Mouse (Mus musculus) gastrocnemius, adult 2 months (tissue): ENCODE data around the gene Zscan22. TPM values are rescaled to one million over a fixed set of nuclear protein-coding genes. Genes with fewer than 3 reads are reported as not detected.
"Not testable (repeated sequence)": the region's sequence is repeated elsewhere in the genome, so short reads cannot be mapped to it uniquely, and the experiment has no call there.

Source experiments
- DNase-seq: peaks from one replicate; pipeline ENCODE4 v3.0.0; 2022
- H3K27ac ChIP-seq: fragments of 200-600 bp; 2 replicates; pipeline ENCODE4 v1.8.1; 2022; ENCODE audit warnings: mild to moderate bottlenecking
- H3K4me3 ChIP-seq: fragments of 200-600 bp; 2 replicates; pipeline ENCODE4 v1.8.1; 2022; ENCODE audit warnings: mild to moderate bottlenecking, moderate library complexity
- CTCF ChIP-seq: fragments of 200-600 bp; IDR thresholded peaks from 2 replicates; pipeline ENCODE4 v1.8.1; 2022; ENCODE audit warnings: antibody characterized with exemption, mild to moderate bottlenecking, moderate library complexity
- intact Hi-C: fragments of 180-260 bp; cut with DNase I; formaldehyde crosslinking; loops from one replicate; pipeline ENCODE4 v1.15.1; 2025
- long read RNA-seq, 2 experiments: library from polyadenylated mRNA; stranded (forward); transcript quantifications; one replicate each; pipeline ENCODE4 v2.0.0; 2021
- total RNA-seq, 2 experiments: library from RNA; stranded (reverse); gene quantifications; 2 replicates each; pipeline ENCODE4 v1.2.3; 2021

Gene Zscan22
- total RNA-seq, result 1 to 10 TPM; 3.7 to 4.4 TPM
- long read RNA-seq, experiment 1, partial matches to known transcripts, result 1 of 11 reads
- long read RNA-seq, experiment 1, other reads (novel, unspliced or antisense), result 3 of 11 reads
- long read RNA-seq, experiment 2, partial matches to known transcripts, result 1 of 7 reads
- long read RNA-seq, experiment 2, other reads (novel, unspliced or antisense), result 2 of 7 reads

DNA sequence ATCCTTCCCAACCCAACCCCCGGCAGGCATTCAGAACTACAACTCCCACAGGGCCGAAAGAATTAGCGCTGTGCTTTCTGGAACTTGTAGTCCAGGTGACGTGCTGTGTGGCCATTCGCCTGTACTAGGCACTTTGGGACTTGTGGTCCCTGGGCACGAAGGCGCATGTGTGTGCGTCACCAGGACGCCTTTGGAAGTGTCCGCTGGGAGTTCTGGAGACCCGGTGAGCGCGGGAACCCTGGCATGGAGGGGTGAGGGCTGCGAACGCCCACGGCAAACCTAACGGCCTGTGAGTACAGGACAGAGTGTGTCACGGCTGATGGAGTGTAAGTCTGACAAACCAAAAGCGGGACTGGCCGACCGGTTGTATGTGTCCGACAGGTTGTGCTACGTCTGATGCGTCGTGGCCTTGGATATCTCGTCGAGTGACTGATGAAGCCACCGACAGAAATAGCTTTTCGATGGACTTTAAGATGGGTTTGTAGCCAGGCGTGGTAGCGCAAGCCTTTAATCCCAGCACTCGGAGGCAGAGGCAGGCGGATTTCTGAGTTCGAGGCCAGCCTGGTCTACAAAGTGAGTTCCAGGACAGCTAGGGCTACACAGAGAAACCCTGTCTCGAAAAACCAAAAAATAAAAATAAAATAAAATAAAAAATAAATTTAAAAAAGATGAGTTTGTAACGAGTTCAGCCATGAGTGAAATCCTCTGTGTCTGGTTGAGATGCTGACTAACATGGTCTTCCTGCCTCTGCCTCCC lies at the start of gene Zscan22:
Zscan22 (plus strand) TSS at position 161 of the 756 bp plus-strand sequence.
- Histone ChIP-seq H3K4me3 (peak within 1 kb of the TSS; percentile 95), H3K27ac (peak within 1 kb of the TSS; percentile 84)
- no peak for TF ChIP-seq CTCF
- DNase-seq, result peak; percentile 95
- intact Hi-C loops, result loop anchor here (2.0 to 5.0 kb wide), 2 partner anchors 51 to 154 kb away; partner anchors contain the start of gene Mzf1

DNA sequence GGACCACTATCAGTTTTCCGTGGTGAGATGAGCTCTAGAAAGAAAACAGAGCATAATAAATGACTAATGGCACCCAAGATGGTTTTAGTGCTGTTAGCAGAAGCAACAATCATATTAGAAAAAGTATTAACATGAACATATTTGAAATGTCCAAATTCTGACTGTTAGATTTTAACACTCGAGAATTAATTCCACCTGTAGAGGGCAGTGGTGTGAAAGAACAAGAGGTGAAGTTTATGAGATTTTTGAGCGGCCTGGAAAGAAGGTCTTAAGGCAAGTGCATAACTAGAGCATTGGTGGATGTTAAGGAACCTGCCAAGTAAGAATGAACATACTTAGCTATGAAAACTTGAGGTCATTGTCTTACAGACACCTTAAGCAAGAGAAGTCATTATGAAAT lies 23.3 kb upstream of the Zscan22 start:
- no peak overlapping the region for H3K27ac ChIP-seq
- DNase-seq, result no peak
- no peak overlapping the region for H3K4me3 ChIP-seq
- intact Hi-C loops, result no loop called here
- TF ChIP-seq CTCF, result peak; percentile 63

DNA sequence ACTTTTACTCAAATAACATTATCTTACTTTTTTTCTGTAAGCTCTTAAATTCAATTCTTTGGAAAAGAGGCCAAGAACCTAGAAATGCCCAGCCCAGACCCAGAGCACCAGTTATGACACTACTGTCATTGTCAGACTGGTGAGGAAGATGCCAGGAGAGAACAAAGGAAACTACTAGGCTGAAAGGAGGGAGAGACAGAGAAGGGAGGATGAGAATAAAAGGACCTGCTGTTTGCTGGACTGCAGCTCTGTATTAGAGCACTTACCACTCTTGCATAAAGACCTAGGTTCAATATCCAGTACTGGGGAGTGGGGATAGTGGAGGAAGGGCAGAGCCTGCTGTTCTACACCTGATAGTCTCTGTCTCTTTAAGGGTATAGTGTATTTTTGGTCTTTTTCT lies 17.6 kb upstream of the Zscan22 start:
- no peak for TF ChIP-seq CTCF
- intact Hi-C loops, result loop anchor here (5.0 kb wide), 1 partner anchor 43 kb away; no protein-coding TSS in a partner anchor
- DNase-seq, result no peak
- H3K27ac ChIP-seq, result no peak overlapping the region
- no peak overlapping the region for H3K4me3 ChIP-seq

DNA sequence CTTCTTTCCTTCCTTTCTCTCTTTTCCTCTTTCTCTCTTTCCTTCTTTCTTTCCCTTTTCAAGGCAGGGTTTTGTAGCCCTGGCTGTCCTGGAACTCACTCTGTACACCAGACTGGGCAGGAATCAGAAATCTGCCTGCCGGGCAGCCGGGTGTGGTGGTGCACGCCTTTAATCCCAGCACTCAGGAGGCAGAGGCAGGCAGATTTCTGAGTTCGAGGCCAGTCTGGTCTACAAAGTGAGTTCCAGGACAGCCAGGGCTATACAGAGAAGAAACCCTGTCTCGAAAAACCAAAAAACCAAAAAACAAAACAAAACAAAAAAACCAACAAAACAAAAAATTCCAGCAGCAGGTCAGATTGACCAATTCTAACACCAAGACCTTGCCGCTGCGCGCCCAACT lies 17.1 kb upstream of the Zscan22 start:
- Histone ChIP-seq H3K27ac (peak overlapping the region; percentile 86), H3K4me3 (peak overlapping the region; percentile 96)
- DNase-seq, result not testable (repeated sequence)
- intact Hi-C loops, result loop anchor here (5.0 kb wide), 1 partner anchor 43 kb away; no protein-coding TSS in a partner anchor

DNA sequence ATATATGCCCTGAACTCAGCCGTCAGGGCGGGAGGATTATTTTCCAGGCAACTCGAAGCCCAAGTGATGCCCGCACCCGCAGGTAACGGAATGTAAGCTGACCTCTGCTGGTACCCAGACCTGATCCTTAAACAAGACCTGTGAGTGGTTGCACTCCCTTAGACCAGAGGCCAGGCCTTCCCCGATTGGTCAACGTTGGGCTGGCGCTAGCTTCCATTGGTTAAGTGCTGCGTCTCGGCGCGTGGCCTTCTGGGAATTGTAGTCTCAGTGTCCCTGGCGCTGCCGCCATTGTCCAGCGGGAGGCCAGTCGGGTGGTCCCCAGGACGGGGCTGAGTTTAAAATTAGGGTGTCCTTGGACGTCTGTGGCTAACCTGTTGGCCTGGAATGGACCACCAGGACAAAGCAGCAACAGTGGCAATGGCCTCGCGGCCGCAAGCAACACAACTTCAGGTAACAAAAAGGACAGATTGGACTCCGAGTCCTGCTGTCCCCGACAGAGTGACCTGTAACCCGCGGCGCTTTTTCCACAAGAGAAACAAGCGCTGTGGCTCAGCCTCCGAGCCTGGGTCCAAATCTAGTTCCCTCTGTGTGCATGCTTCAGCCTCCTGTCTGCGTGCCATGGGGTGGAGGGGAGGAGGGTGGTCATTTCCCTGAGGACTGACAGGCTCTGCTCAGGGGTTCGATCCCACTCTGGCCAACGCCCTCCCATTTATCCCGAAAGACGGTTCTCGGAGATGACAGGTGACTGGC lies 16.5 kb upstream of the Zscan22 start, which contains the start of gene Zfp128:
Zfp128 (plus strand) TSS at position 267 of the 750 bp plus-strand sequence.
- intact Hi-C loops, result loop anchor here (5.0 kb wide), 1 partner anchor 44 kb away; no protein-coding TSS in a partner anchor
- peak within 1 kb of the TSS; percentile 96 for H3K4me3 ChIP-seq
- TF ChIP-seq CTCF, result peak; percentile 15; the same call in 1 of the 2 replicates
- H3K27ac ChIP-seq, result peak within 1 kb of the TSS; percentile 86
- peak; percentile 97 for DNase-seq

DNA sequence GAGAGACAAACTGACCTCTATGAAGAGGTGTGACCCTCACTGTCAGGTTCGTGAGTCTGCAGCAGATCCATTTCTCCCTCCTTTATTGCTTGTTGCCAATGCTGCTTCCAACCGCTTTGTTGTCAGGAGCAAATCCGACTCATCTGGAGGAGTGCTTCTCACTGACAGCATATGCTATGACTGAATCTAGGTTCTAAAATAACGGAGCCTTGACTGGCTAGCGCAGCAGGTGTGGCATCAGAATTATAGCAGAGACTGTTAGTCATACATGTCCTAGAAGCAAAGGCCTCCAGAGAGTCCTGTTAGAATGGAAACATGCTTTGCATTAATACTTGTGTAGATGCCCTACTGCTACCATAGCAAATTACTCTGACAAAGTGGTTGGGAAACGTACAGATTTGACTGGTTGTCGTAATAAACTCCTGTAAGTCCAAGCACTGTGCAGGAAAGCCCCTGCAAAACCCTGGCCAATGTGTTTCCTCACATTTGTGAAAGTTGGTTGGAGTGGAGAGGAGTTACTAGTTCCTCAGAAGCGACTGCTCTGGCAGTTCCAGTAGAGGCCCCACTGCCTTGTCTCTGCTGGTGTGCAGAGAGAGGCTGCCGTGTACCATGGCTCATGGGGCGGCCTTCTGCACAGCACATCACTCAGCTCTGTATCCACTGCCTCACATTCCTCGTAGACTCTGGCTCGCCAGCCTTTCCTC lies 10.9 kb upstream of the Zscan22 start:
- no peak for TF ChIP-seq CTCF
- intact Hi-C loops, result no loop called here
- H3K4me3 ChIP-seq, result no peak overlapping the region
- H3K27ac ChIP-seq, result no peak overlapping the region
- no peak for DNase-seq

DNA sequence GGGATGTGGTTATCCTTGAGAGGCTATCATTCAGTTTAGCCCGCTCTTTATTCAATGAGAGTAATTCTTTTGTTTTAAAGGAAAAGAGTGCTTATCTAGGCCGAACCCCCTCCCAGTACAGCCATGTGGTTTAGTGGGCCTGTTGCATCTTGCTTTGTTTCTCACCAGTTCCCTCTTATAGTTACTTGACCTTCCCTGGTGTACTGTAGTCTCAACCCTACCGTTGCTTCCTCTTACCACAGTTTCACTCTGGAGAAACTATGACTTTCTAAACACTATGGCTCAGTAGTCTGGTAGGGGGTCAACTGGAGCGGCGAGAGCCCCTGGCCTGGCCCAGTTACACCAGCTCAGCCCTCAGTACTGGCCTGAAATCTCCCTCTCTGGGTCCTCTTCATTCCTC lies 10.0 kb upstream of the Zscan22 start:
- TF ChIP-seq CTCF, result no peak
- no peak for DNase-seq
- H3K27ac ChIP-seq, result no peak overlapping the region
- H3K4me3 ChIP-seq, result no peak overlapping the region
- intact Hi-C loops, result no loop called here

DNA sequence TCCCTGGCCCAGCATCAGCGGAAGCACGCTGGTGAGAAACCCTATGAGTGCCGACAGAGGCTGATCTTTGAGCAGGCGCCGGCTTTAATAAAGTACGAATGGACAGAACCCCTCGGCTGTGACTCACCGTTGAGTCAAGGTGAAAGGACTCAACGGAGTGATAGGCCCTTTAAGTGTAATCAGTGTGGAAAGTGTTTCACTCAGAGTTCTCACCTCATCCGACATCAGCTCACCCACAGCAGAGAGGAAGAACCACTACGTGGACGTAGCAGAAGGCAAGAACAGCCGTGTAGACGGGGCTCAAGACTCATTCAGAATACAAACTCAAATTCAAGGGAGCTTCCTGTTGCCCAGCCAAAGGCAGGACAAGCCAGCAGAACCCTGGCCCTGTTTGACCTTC lies 6.7 kb upstream of the Zscan22 start:
- Histone ChIP-seq H3K27ac (no peak overlapping the region), H3K4me3 (no peak overlapping the region)
- intact Hi-C loops, result no loop called here
- TF ChIP-seq CTCF, result no peak
- no peak for DNase-seq

DNA sequence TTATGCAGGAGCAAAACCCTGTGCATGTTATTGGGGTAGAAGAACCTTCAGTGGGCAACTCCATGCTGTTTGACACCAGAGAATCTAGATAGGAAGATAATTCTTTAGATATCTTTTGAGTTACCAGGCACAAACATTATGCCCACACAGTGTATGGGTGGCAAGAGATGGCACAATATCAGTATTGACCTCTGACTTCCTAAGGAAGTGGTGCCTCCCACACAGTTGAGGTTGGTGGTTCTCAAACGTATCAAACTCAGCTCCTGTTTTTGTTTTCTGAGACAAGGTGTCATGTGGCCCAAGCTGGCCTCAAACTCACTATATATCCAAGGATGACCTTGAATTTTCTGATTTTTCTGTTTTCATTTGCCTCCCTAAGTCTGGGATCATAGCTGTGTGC lies 6.3 kb upstream of the Zscan22 start:
- TF ChIP-seq CTCF, result no peak
- H3K27ac ChIP-seq, result no peak overlapping the region
- no peak overlapping the region for H3K4me3 ChIP-seq
- intact Hi-C loops, result no loop called here
- no peak for DNase-seq

DNA sequence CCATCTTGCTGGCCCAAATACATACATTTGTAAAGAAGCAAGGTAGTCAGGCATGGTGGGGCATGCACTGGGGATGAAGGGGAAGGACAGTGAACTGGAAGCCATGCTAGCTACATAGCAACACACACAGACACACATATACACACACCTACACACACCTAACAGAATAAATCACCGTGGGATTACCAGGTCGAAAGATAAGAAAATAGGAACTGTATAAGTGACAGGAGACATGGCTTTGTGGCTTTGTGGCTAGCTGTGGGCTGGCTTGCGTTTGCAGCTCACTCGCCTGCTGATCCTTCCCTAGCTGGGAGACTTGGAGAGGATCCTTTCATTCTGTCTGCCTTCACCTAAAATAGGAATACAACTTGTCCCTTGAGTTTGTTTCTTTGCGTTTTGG lies 3.9 kb downstream of the Zscan22 start:
- TF ChIP-seq CTCF, result no peak
- Histone ChIP-seq H3K27ac (no peak overlapping the region), H3K4me3 (no peak overlapping the region)
- DNase-seq, result no peak
- intact Hi-C loops, result loop anchor here (10.0 kb wide), 1 partner anchor 373 kb away; the partner anchor contains the start of genes Lig1 and Zswim9

DNA sequence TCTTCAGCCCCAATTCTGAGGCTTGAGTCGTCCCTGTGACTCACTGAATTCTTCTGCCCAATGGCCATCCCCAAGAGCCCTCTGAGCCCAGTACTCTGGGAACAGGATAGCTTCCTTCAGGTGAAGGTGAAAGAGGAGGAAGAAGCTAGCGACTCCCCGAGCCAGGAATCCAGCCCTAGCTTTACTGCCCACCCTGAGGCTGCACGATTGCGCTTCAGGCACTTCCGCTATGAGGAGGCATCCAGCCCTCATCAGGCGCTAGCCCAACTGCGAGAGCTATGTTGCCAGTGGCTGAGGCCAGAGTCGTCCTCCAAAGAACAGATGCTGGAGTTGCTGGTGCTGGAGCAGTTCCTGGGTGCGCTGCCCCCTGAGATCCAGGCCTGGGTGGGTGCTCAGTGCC lies 6.0 kb downstream of the Zscan22 start:
- intact Hi-C loops, result loop anchor here (10.0 kb wide), 1 partner anchor 371 kb away; the partner anchor contains the start of genes Lig1 and Zswim9
- DNase-seq, result no peak
- H3K27ac ChIP-seq, result no peak overlapping the region
- TF ChIP-seq CTCF, result no peak
- H3K4me3 ChIP-seq, result no peak overlapping the region

DNA sequence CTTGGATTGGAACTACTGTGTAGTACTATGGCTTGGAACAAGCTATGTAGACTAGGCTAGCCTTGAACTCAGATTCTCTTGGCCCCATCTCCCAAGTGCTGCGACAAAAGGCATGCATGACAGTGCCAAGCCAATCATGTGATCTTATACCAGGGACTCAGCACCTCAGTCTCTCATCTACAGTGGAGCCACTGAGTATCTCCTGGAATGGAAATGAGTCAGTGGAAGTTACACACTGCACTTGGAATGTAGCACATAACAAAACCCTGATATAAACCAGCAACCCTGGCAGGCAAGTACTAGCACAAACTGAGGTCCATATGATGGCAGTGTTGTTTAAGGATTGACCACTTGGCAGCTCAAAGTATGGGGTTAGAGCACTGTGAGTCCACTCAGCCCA lies 7.5 kb downstream of the Zscan22 start:
- TF ChIP-seq CTCF, result no peak
- no peak for DNase-seq
- Histone ChIP-seq H3K4me3 (no peak overlapping the region), H3K27ac (no peak overlapping the region)
- intact Hi-C loops, result loop anchor here (10.0 kb wide), 1 partner anchor 370 kb away; the partner anchor contains the start of genes Lig1 and Zswim9
